Mouse (Mus musculus): ENCODE measurements at regions not wholly inside any gene's neighbourhood (a gene's known extent, or its start where the extent isn't known, plus 50 kb on each side); places are given as distances from the start of the nearest gene placed in this dataset.

GRCm38 (mm10) chr8:107696384-107697346 is 108.4 kb upstream of the Psmd7 start:
- no peak for DNase-seq
- 66% methylated on average over 20 of the region's 20 CpGs for WGBS
- H3K4me3 ChIP-seq (replicated peaks; ENCODE audit: extremely low read depth, low read depth, low read length): no peak overlapping the region
- no peak for TF ChIP-seq CTCF (IDR thresholded peaks at IDR 0.05; ENCODE audit: insufficient read depth, low read length)
- TF ChIP-seq POLR2A (IDR thresholded peaks at IDR 0.05; ENCODE audit: borderline replicate concordance, extremely low read depth, low read depth, low read length): no peak
- no peaks in the 10 kb centered on the region for H3K4me1 ChIP-seq (ENCODE audit: control insufficient read depth, insufficient read depth, low read length)

- no peak for TF ChIP-seq CTCF (IDR thresholded peaks at IDR 0.05; ENCODE audit: insufficient read depth, low read length)
- TF ChIP-seq POLR2A (IDR thresholded peaks at IDR 0.05; ENCODE audit: borderline replicate concordance, extremely low read depth, low read depth, low read length): no peak
- 44% methylated on average over 7 of the region's 7 CpGs for WGBS
- DNase-seq: no peak
Measured at GRCm38 (mm10) chr8:107699307-107699706, 111.0 kb upstream of the Psmd7 start.

GRCm38 (mm10) chr8:107699759-107700158 is 111.5 kb upstream of the Psmd7 start:
- DNase-seq: no peak
- WGBS: 76% methylated on average over 3 of the region's 3 CpGs
- Histone ChIP-seq H3K4me3 (replicated peaks; ENCODE audit: extremely low read depth, low read depth, low read length) (no peak overlapping the region), H3K4me1 (ENCODE audit: control insufficient read depth, insufficient read depth, low read length) (no peaks in the 10 kb centered on the region)
- TF ChIP-seq CTCF (IDR thresholded peaks at IDR 0.05; ENCODE audit: insufficient read depth, low read length): no peak
- no peak for TF ChIP-seq POLR2A (IDR thresholded peaks at IDR 0.05; ENCODE audit: borderline replicate concordance, extremely low read depth, low read depth, low read length)

More at GRCm38 (mm10) chr8:107699307-107699706, 111.0 kb upstream of the Psmd7 start:
- H3K4me1 ChIP-seq (ENCODE audit: control insufficient read depth, insufficient read depth, low read length): no peaks in the 10 kb centered on the region
- H3K4me3 ChIP-seq (replicated peaks; ENCODE audit: extremely low read depth, low read depth, low read length): no peak overlapping the region

GRCm38 (mm10) chr8:107715901-107716300 is 127.6 kb upstream of the Psmd7 start:
- 73% methylated on average over 10 of the region's 10 CpGs for WGBS
- DNase-seq: no peak
- Histone ChIP-seq H3K4me1 (ENCODE audit: control insufficient read depth, insufficient read depth, low read length) (no peaks in the 10 kb centered on the region), H3K4me3 (replicated peaks; ENCODE audit: extremely low read depth, low read depth, low read length) (no peak overlapping the region)
- TF ChIP-seq POLR2A (IDR thresholded peaks at IDR 0.05; ENCODE audit: borderline replicate concordance, extremely low read depth, low read depth, low read length): no peak

- DNase-seq: no peak
- TF ChIP-seq POLR2A (IDR thresholded peaks at IDR 0.05; ENCODE audit: borderline replicate concordance, extremely low read depth, low read depth, low read length) (no peak), CTCF (IDR thresholded peaks at IDR 0.05; ENCODE audit: insufficient read depth, low read length) (no peak)
- Histone ChIP-seq H3K4me3 (replicated peaks; ENCODE audit: extremely low read depth, low read depth, low read length) (no peak overlapping the region), H3K4me1 (ENCODE audit: control insufficient read depth, insufficient read depth, low read length) (no peaks in the 10 kb centered on the region)
- 87% methylated on average over 13 of the region's 13 CpGs for WGBS
Measured at GRCm38 (mm10) chr8:107717856-107718255, 129.6 kb upstream of the Psmd7 start.

GRCm38 (mm10) chr8:107719656-107720055 is 131.4 kb upstream of the Psmd7 start:
- TF ChIP-seq POLR2A (IDR thresholded peaks at IDR 0.05; ENCODE audit: borderline replicate concordance, extremely low read depth, low read depth, low read length): no peak
- TF ChIP-seq CTCF (IDR thresholded peaks at IDR 0.05; ENCODE audit: insufficient read depth, low read length): no peak
- WGBS: 62% methylated on average over 3 of the region's 3 CpGs
- DNase-seq: no peak
- Histone ChIP-seq H3K4me1 (ENCODE audit: control insufficient read depth, insufficient read depth, low read length) (no peaks in the 10 kb centered on the region), H3K4me3 (replicated peaks; ENCODE audit: extremely low read depth, low read depth, low read length) (no peak overlapping the region)

- 72% methylated on average over 1 of the region's 1 CpGs for WGBS
- Histone ChIP-seq H3K4me3 (replicated peaks; ENCODE audit: extremely low read depth, low read depth, low read length) (no peak overlapping the region), H3K4me1 (ENCODE audit: control insufficient read depth, insufficient read depth, low read length) (no peaks in the 10 kb centered on the region)
- DNase-seq: no peak
- TF ChIP-seq CTCF (IDR thresholded peaks at IDR 0.05; ENCODE audit: insufficient read depth, low read length): no peak
- no peak for TF ChIP-seq POLR2A (IDR thresholded peaks at IDR 0.05; ENCODE audit: borderline replicate concordance, extremely low read depth, low read depth, low read length)
Measured at GRCm38 (mm10) chr8:107726716-107727115, 138.5 kb upstream of the Psmd7 start.

- Histone ChIP-seq H3K4me3 (replicated peaks; ENCODE audit: extremely low read depth, low read depth, low read length) (no peak overlapping the region), H3K4me1 (ENCODE audit: control insufficient read depth, insufficient read depth, low read length) (no peaks in the 10 kb centered on the region)
- DNase-seq: no peak
- TF ChIP-seq POLR2A (IDR thresholded peaks at IDR 0.05; ENCODE audit: borderline replicate concordance, extremely low read depth, low read depth, low read length): no peak
- TF ChIP-seq CTCF (IDR thresholded peaks at IDR 0.05; ENCODE audit: insufficient read depth, low read length): no peak
- 92% methylated on average over 6 of the region's 6 CpGs for WGBS
Measured at GRCm38 (mm10) chr8:107727276-107727675, 139.0 kb upstream of the Psmd7 start.

GRCm38 (mm10) chr8:107739091-107739490 is 150.8 kb upstream of the Psmd7 start:
- no peak for TF ChIP-seq CTCF (IDR thresholded peaks at IDR 0.05; ENCODE audit: insufficient read depth, low read length)
- TF ChIP-seq POLR2A (IDR thresholded peaks at IDR 0.05; ENCODE audit: borderline replicate concordance, extremely low read depth, low read depth, low read length): no peak
- H3K4me3 ChIP-seq (replicated peaks; ENCODE audit: extremely low read depth, low read depth, low read length): no peak overlapping the region
- H3K4me1 ChIP-seq (ENCODE audit: control insufficient read depth, insufficient read depth, low read length): no peaks in the 10 kb centered on the region
- WGBS: 70% methylated on average over 9 of the region's 9 CpGs
- no peak for DNase-seq

GRCm38 (mm10) chr8:107757083-107757482 is 168.8 kb upstream of the Psmd7 start:
- DNase-seq: no peak
- TF ChIP-seq CTCF (IDR thresholded peaks at IDR 0.05; ENCODE audit: insufficient read depth, low read length): no peak
- no peak for TF ChIP-seq POLR2A (IDR thresholded peaks at IDR 0.05; ENCODE audit: borderline replicate concordance, extremely low read depth, low read depth, low read length)
- Histone ChIP-seq H3K4me3 (replicated peaks; ENCODE audit: extremely low read depth, low read depth, low read length) (no peak overlapping the region), H3K4me1 (ENCODE audit: control insufficient read depth, insufficient read depth, low read length) (no peaks in the 10 kb centered on the region)
- WGBS: 67% methylated on average over 7 of the region's 7 CpGs
